Mouse (Mus musculus): ENCODE measurements around the gene Ccdc120. TPM values are rescaled to one million over a fixed set of nuclear protein-coding genes. Genes with fewer than 3 reads are reported as not detected.

The Ccdc120 gene
- polyA plus RNA-seq, 1 experiment from 2014 or later: 21.5 TPM

DNA sequence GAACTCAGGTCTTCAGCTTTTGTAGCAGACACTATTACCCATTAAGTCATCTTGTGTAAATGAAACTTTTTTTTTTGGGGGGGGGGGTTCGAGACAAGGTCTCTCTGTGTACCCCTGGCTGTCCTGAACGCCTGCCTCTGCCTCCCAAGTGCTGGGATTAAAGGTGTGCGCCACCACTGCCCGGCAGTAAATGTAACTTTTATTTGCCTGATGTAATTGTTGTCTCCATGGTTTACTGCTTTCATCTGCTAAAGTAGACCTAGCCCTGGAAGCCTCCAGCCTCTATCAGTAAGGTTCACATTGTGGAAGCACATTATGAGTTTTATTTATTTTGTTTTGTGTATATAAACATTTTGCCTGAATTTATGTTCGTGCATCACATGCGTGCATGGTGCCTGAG lies 54.2 kb downstream of the Ccdc120 start:
- H3K27me3 ChIP-seq (ENCODE audit: control insufficient read depth, insufficient read depth, low read length): no peaks in the 10 kb centered on the region
- H3K4me2 ChIP-seq (replicated peaks; ENCODE audit: low read depth): 0 out of 2 replicates have a peak overlapping the region, but pooled peaks have one; percentile 20
- H3K36me3 ChIP-seq (ENCODE audit: control insufficient read depth, insufficient read depth, low read length): no peaks in the 10 kb centered on the region
- WGBS: 40% methylated on average over 6 of the region's 6 CpGs
- no peaks in the 10 kb centered on the region for H3K4me1 ChIP-seq (replicated peaks; ENCODE audit: control insufficient read depth, insufficient read depth)
- no peak for TF ChIP-seq EP300 (optimal IDR thresholded peaks at IDR 0.05)
- no peak for TF ChIP-seq CTCF (IDR thresholded peaks at IDR 0.05; ENCODE audit: low read depth)
- no peak overlapping the region for H3K27ac ChIP-seq (replicated peaks)
- ATAC-seq (ENCODE audit: low FRiP score, low TSS enrichment): peak; percentile 38; the same call in 1 of the 2 replicates
- 0 out of 2 replicates have a peak overlapping the region, but pooled peaks have one; percentile 1 for H3K4me3 ChIP-seq (ENCODE audit: low read depth, low read length)
- H3K9me3 ChIP-seq (ENCODE audit: control insufficient read depth, low read length): no peaks in the 10 kb centered on the region
- H3K9ac ChIP-seq (ENCODE audit: low read length): no peak overlapping the region
- DNase-seq (ENCODE audit: low spot score): no peak

DNA sequence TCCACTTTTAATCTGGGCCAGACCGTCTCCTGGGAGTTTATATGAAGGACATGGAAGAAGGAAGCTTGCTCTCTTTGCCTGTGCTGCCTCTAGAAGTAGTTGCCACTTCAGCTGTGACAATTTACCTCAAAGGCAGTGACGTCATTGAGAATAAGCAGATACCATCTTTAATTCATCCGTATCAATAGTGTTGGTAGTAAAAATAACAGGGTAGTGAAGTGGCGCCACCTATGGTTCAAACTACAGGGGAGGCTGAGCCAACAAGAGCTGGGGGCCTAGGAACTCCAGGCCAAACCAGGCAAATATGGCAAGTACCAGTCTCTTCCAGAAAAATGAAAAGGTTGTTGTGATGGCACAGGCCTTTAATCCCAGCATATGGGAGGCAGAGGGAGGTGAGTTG lies 57.8 kb downstream of the Ccdc120 start:
- Histone ChIP-seq H3K4me1 (replicated peaks; ENCODE audit: control insufficient read depth, insufficient read depth) (no peaks in the 10 kb centered on the region), H3K27ac (replicated peaks) (no peak overlapping the region), H3K4me3 (ENCODE audit: low read depth, low read length) (no peak overlapping the region), H3K9me3 (ENCODE audit: control insufficient read depth, low read length) (no peaks in the 10 kb centered on the region), H3K27me3 (ENCODE audit: control insufficient read depth, insufficient read depth, low read length) (no peaks in the 10 kb centered on the region), H3K36me3 (ENCODE audit: control insufficient read depth, insufficient read depth, low read length) (no peaks in the 10 kb centered on the region), H3K9ac (ENCODE audit: low read length) (no peak overlapping the region), H3K4me2 (replicated peaks; ENCODE audit: low read depth) (no peak overlapping the region)
- TF ChIP-seq CTCF (IDR thresholded peaks at IDR 0.05; ENCODE audit: low read depth) (peak; percentile 70), EP300 (optimal IDR thresholded peaks at IDR 0.05) (no peak)
- ATAC-seq (ENCODE audit: low FRiP score, low TSS enrichment) (no peak), DNase-seq (ENCODE audit: low spot score) (peak; percentile 36)
- 33% methylated on average over 4 of the region's 4 CpGs for WGBS

DNA sequence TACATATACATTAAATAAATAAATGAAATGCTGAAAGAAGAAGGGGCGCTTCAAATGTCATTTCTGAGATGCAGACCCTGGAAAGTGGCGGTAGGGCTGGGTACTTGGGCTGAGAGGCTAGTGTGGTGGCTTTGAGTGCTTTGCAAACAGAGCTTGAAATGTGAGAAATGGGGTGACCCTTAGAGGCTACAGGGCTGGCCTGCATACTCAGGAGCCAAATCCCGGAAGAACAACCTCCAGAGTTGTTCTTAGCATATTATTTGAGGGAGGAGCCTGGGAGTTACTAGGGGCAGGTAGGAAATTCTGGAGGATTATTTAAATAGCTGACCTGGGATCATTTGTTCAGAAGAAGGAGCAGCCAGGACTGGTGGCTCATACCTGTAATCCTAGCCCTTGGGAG lies 60.2 kb downstream of the Ccdc120 start:
- Histone ChIP-seq H3K4me3 (ENCODE audit: low read depth, low read length) (no peak overlapping the region), H3K27me3 (ENCODE audit: control insufficient read depth, insufficient read depth, low read length) (no peaks in the 10 kb centered on the region), H3K27ac (replicated peaks) (no peak overlapping the region), H3K9ac (ENCODE audit: low read length) (no peak overlapping the region), H3K36me3 (ENCODE audit: control insufficient read depth, insufficient read depth, low read length) (no peaks in the 10 kb centered on the region), H3K4me2 (replicated peaks; ENCODE audit: low read depth) (no peak overlapping the region), H3K9me3 (ENCODE audit: control insufficient read depth, low read length) (no peaks in the 10 kb centered on the region), H3K4me1 (replicated peaks; ENCODE audit: control insufficient read depth, insufficient read depth) (no peaks in the 10 kb centered on the region)
- 50% methylated on average over 3 of the region's 3 CpGs for WGBS
- DNase-seq (ENCODE audit: low spot score) (no peak), ATAC-seq (ENCODE audit: low FRiP score, low TSS enrichment) (no peak)
- TF ChIP-seq EP300 (optimal IDR thresholded peaks at IDR 0.05) (no peak), CTCF (IDR thresholded peaks at IDR 0.05; ENCODE audit: low read depth) (no peak)

DNA sequence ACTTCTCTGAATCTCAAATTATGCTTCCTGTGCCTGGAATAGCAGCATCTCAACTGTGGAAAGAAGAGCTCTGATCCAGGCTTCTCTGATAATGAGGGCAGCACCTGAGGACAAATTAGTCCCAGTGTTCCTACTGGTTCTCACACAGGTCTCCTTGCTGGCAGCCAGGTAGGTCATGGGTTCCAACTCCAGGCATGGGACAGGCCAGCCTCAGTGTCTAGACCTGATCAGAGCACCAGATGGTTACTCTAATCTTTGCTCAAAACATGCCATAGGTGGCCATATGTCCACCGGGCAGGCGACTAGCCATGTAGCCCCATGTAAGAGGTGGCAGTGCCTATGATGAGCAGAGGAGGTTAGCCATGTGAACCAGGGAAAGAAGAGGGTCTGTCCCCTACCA lies 62.4 kb downstream of the Ccdc120 start:
- Histone ChIP-seq H3K4me1 (replicated peaks; ENCODE audit: control insufficient read depth, insufficient read depth) (no peaks in the 10 kb centered on the region), H3K27me3 (ENCODE audit: control insufficient read depth, insufficient read depth, low read length) (no peaks in the 10 kb centered on the region), H3K36me3 (ENCODE audit: control insufficient read depth, insufficient read depth, low read length) (no peaks in the 10 kb centered on the region), H3K4me2 (replicated peaks; ENCODE audit: low read depth) (no peak overlapping the region), H3K9me3 (ENCODE audit: control insufficient read depth, low read length) (no peaks in the 10 kb centered on the region), H3K27ac (replicated peaks) (no peak overlapping the region), H3K9ac (ENCODE audit: low read length) (no peak overlapping the region), H3K4me3 (ENCODE audit: low read depth, low read length) (no peak overlapping the region)
- ATAC-seq (ENCODE audit: low FRiP score, low TSS enrichment) (no peak), DNase-seq (ENCODE audit: low spot score) (no peak)
- 96% methylated on average over 2 of the region's 2 CpGs for WGBS
- TF ChIP-seq CTCF (IDR thresholded peaks at IDR 0.05; ENCODE audit: low read depth): no peak
- no peak for TF ChIP-seq EP300 (optimal IDR thresholded peaks at IDR 0.05)

Other genes with a start within 250 kb of the Ccdc120 start
- gene Foxp3, start 177.3 kb downstream of the Ccdc120 start, polyA plus RNA-seq (2015; fragmentation: Nextera tagmentation; extraction: Ambion mirVana): not detected in 2 replicates
- gene Ppp1r3f, start 176.6 kb downstream of the Ccdc120 start, polyA plus RNA-seq (2015; fragmentation: Nextera tagmentation; extraction: Ambion mirVana): 0.79 and 1.0 TPM in 2 replicates
- gene Ccdc22, start 145.4 kb downstream of the Ccdc120 start, polyA plus RNA-seq (2015; fragmentation: Nextera tagmentation; extraction: Ambion mirVana): 13.8 and 14.0 TPM in 2 replicates
- not detected in 2 replicates for gene Cacna1f, start 143.8 kb downstream of the Ccdc120 start, polyA plus RNA-seq (2015; fragmentation: Nextera tagmentation; extraction: Ambion mirVana)
- 6.5 and 6.8 TPM in 2 replicates for gene Syp, start 112.4 kb downstream of the Ccdc120 start, polyA plus RNA-seq (2015; fragmentation: Nextera tagmentation; extraction: Ambion mirVana)
- 8.5 and 9.7 TPM in 2 replicates for gene Prickle3, start 93.6 kb downstream of the Ccdc120 start, polyA plus RNA-seq (2015; fragmentation: Nextera tagmentation; extraction: Ambion mirVana)
- 262 and 271 TPM in 2 replicates for gene Plp2, start 79.5 kb downstream of the Ccdc120 start, polyA plus RNA-seq (2015; fragmentation: Nextera tagmentation; extraction: Ambion mirVana)
- gene Magix, start 69.7 kb downstream of the Ccdc120 start, polyA plus RNA-seq (2015; fragmentation: Nextera tagmentation; extraction: Ambion mirVana): 0.95 and 1.3 TPM in 2 replicates
- 18.0 and 18.5 TPM in 2 replicates for gene Gpkow, start 53.8 kb downstream of the Ccdc120 start, polyA plus RNA-seq (2015; fragmentation: Nextera tagmentation; extraction: Ambion mirVana)
- 30.3 and 33.6 TPM in 2 replicates for gene Wdr45, start 36.6 kb downstream of the Ccdc120 start, polyA plus RNA-seq (2015; fragmentation: Nextera tagmentation; extraction: Ambion mirVana)
- gene Gm45208, start 28.7 kb downstream of the Ccdc120 start, polyA plus RNA-seq (2015; fragmentation: Nextera tagmentation; extraction: Ambion mirVana): not detected in 2 replicates
- gene Praf2, start 22.5 kb downstream of the Ccdc120 start, polyA plus RNA-seq (2015; fragmentation: Nextera tagmentation; extraction: Ambion mirVana): 23.8 and 26.0 TPM in 2 replicates
- 17.3 and 18.2 TPM in 2 replicates for gene Tfe3, start 11.7 kb upstream of the Ccdc120 start, polyA plus RNA-seq (2015; fragmentation: Nextera tagmentation; extraction: Ambion mirVana)
- 20.0 and 20.9 TPM in 2 replicates for gene Gripap1, start 38.9 kb upstream of the Ccdc120 start, polyA plus RNA-seq (2015; fragmentation: Nextera tagmentation; extraction: Ambion mirVana)
- gene Kcnd1, start 71.4 kb upstream of the Ccdc120 start, polyA plus RNA-seq (2015; fragmentation: Nextera tagmentation; extraction: Ambion mirVana): 0.42 and 0.92 TPM in 2 replicates
- 21.2 and 22.0 TPM in 2 replicates for gene Otud5, start 90.5 kb upstream of the Ccdc120 start, polyA plus RNA-seq (2015; fragmentation: Nextera tagmentation; extraction: Ambion mirVana)
- gene Pim2, start 127.4 kb upstream of the Ccdc120 start, polyA plus RNA-seq (2015; fragmentation: Nextera tagmentation; extraction: Ambion mirVana): 4.8 and 5.0 TPM in 2 replicates
- gene Slc35a2, start 133.1 kb upstream of the Ccdc120 start, polyA plus RNA-seq (2015; fragmentation: Nextera tagmentation; extraction: Ambion mirVana): 28.7 and 32.5 TPM in 2 replicates
- gene Pqbp1, start 148.4 kb upstream of the Ccdc120 start, polyA plus RNA-seq (2015; fragmentation: Nextera tagmentation; extraction: Ambion mirVana): 60.6 and 62.2 TPM in 2 replicates
- 85.6 and 90.5 TPM in 2 replicates for gene Timm17b, start 148.5 kb upstream of the Ccdc120 start, polyA plus RNA-seq (2015; fragmentation: Nextera tagmentation; extraction: Ambion mirVana)
- not detected in 2 replicates for gene Gm10491, start 156.9 kb upstream of the Ccdc120 start, polyA plus RNA-seq (2015; fragmentation: Nextera tagmentation; extraction: Ambion mirVana)
- gene Gm10490, start 158.6 kb upstream of the Ccdc120 start, polyA plus RNA-seq (2015; fragmentation: Nextera tagmentation; extraction: Ambion mirVana): not detected in 2 replicates
- 12.0 and 12.2 TPM in 2 replicates for gene Pcsk1n, start 168.9 kb upstream of the Ccdc120 start, polyA plus RNA-seq (2015; fragmentation: Nextera tagmentation; extraction: Ambion mirVana)
- not detected in 2 replicates for gene Eras, start 177.7 kb upstream of the Ccdc120 start, polyA plus RNA-seq (2015; fragmentation: Nextera tagmentation; extraction: Ambion mirVana)
- gene Hdac6, start 197.0 kb upstream of the Ccdc120 start, polyA plus RNA-seq (2015; fragmentation: Nextera tagmentation; extraction: Ambion mirVana): 6.2 and 6.7 TPM in 2 replicates
- 0.07 and 0.28 TPM in 2 replicates for gene Gata1, start 227.2 kb upstream of the Ccdc120 start, polyA plus RNA-seq (2015; fragmentation: Nextera tagmentation; extraction: Ambion mirVana)

All from stomach, postnatal 0 days (tissue).